Mouse (Mus musculus) adipocyte (in vitro differentiated cells): ENCODE data around the gene Stat4.

Source experiments
- DNase-seq: peaks from one replicate; pipeline ENCODE4 v3.0.0-alpha.2; 2016; ENCODE audit warnings: low spot score

The Stat4 gene

GRCm38 (mm10) chr1:51986848-51987247, at the start of gene Stat4:
TSS of gene Stat4 (plus strand) at chr1:51987148.
- no peak for DNase-seq

GRCm38 (mm10) chr1:51938357-51938756, 48.6 kb upstream of the Stat4 start:
- no peak for DNase-seq

GRCm38 (mm10) chr1:51944755-51945154, 42.2 kb upstream of the Stat4 start:
- DNase-seq: peak; percentile 83

- DNase-seq: no peak
Measured at GRCm38 (mm10) chr1:51947116-51947515, 39.8 kb upstream of the Stat4 start.

- DNase-seq: no peak
Measured at GRCm38 (mm10) chr1:51964647-51965046, 22.3 kb upstream of the Stat4 start.

- no peak for DNase-seq
Measured at GRCm38 (mm10) chr1:51968994-51969393, 18.0 kb upstream of the Stat4 start.

- no peak for DNase-seq
Measured at GRCm38 (mm10) chr1:51970182-51970581, 16.8 kb upstream of the Stat4 start.

GRCm38 (mm10) chr1:51975589-51975988, 11.4 kb upstream of the Stat4 start:
- no peak for DNase-seq

- DNase-seq: no peak
Measured at GRCm38 (mm10) chr1:51979048-51979447, 7.9 kb upstream of the Stat4 start.

GRCm38 (mm10) chr1:51991983-51992609, 5.1 kb downstream of the Stat4 start:
- DNase-seq: no peak

- peak; percentile 18 for DNase-seq
Measured at GRCm38 (mm10) chr1:51996056-51996455, 9.1 kb downstream of the Stat4 start.

GRCm38 (mm10) chr1:51996751-51997659, 10.1 kb downstream of the Stat4 start:
- peak; percentile 28 for DNase-seq

GRCm38 (mm10) chr1:51998542-51998941, 11.6 kb downstream of the Stat4 start:
- DNase-seq: peak; percentile 68

GRCm38 (mm10) chr1:52004096-52004495, 17.1 kb downstream of the Stat4 start:
- DNase-seq: peak; percentile 88

- no peak for DNase-seq
Measured at GRCm38 (mm10) chr1:52008443-52008842, 21.5 kb downstream of the Stat4 start.

GRCm38 (mm10) chr1:52008947-52009346, 22.0 kb downstream of the Stat4 start:
- no peak for DNase-seq

GRCm38 (mm10) chr1:52010741-52011140, 23.8 kb downstream of the Stat4 start:
- no peak for DNase-seq

- no peak for DNase-seq
Measured at GRCm38 (mm10) chr1:52011227-52011626, 24.3 kb downstream of the Stat4 start.

- DNase-seq: no peak
Measured at GRCm38 (mm10) chr1:52012231-52012630, 25.3 kb downstream of the Stat4 start.

- no peak for DNase-seq
Measured at GRCm38 (mm10) chr1:52012757-52013156, 25.8 kb downstream of the Stat4 start.

GRCm38 (mm10) chr1:52019621-52020020, 32.7 kb downstream of the Stat4 start:
- DNase-seq: no peak

- DNase-seq: peak; percentile 42
Measured at GRCm38 (mm10) chr1:52021936-52022725, 35.2 kb downstream of the Stat4 start.
